Mouse (Mus musculus): ENCODE measurements around the gene Scgb1b3.

Scgb1b3 gene

GRCm38 (mm10) chr7:31375292-31375691 lies at the start of gene Scgb1b3:
TSS of gene Scgb1b3 (plus strand) at chr7:31375592.
- DNase-seq (ENCODE audit: low read depth, low spot score), result no peak

GRCm38 (mm10) chr7:31362022-31362560 lies 13.3 kb upstream of the Scgb1b3 start, which contains the start of gene Scgb2b3:
TSS of gene Scgb2b3 (minus strand) at chr7:31362072.
- no peak for DNase-seq (ENCODE audit: low read depth, low spot score)
